Mouse (Mus musculus) forebrain, embryonic 11.5 days (tissue): ENCODE measurements at regions not wholly inside any gene's neighbourhood (a gene's known extent, or its start where the extent isn't known, plus 50 kb on each side); places are given as distances from the start of the nearest gene placed in this dataset.

Source experiments
- ATAC-seq: fragments of 200-750 bp; cut with Nextera tagmentation; replicated peaks from 2 replicates; pipeline ENCODE4 v1.8.0; 2017; ENCODE audit warnings: moderate TSS enrichment; ENCODE audit not compliant: low FRiP score
- DNase-seq: peaks from one replicate; pipeline ENCODE4 v3.0.0-alpha.2; 2017; ENCODE audit warnings: low spot score
- H3K27ac ChIP-seq: fragments of 300-500 bp; sonication (generic); 2 replicates; pipeline ENCODE4 v1.5.1; 2014; ENCODE audit warnings: low read depth, low read length
- H3K27me3 ChIP-seq: fragments of 300-500 bp; sonication (generic); 2 replicates; pipeline ENCODE4 v1.6.1; 2014; ENCODE audit warnings: mild to moderate bottlenecking, low read length, mixed read lengths; ENCODE audit not compliant: control insufficient read depth, insufficient read depth
- H3K36me3 ChIP-seq: fragments of 300-500 bp; sonication (generic); 2 replicates; pipeline ENCODE4 v1.6.1; 2014; ENCODE audit warnings: mild to moderate bottlenecking, low read length, moderate library complexity, mixed read lengths; ENCODE audit not compliant: control insufficient read depth, insufficient read depth
- H3K4me1 ChIP-seq: fragments of 300-500 bp; sonication (generic); replicated peaks from 2 replicates; pipeline ENCODE4 v1.6.1; 2014; ENCODE audit warnings: low read length, mixed read lengths; ENCODE audit not compliant: control insufficient read depth, insufficient read depth
- H3K4me2 ChIP-seq: fragments of 300-500 bp; sonication (generic); 2 replicates; pipeline ENCODE4 v1.6.1; 2014; ENCODE audit warnings: low read depth, mild to moderate bottlenecking, low read length, moderate library complexity, mixed read lengths; ENCODE audit not compliant: severe bottlenecking
- H3K4me3 ChIP-seq: fragments of 300-500 bp; sonication (generic); 2 replicates; pipeline ENCODE4 v1.5.1; 2014; ENCODE audit warnings: low read depth, low read length
- H3K9ac ChIP-seq: fragments of 300-500 bp; sonication (generic); 2 replicates; pipeline ENCODE4 v1.6.1; 2014; ENCODE audit warnings: low read length
- H3K9me3 ChIP-seq: fragments of 300-500 bp; sonication (generic); 2 replicates; pipeline ENCODE4 v1.6.1; 2016; ENCODE audit warnings: low read length, mixed read lengths; ENCODE audit not compliant: control insufficient read depth
- WGBS: fragments of 180-500 bp; shearing (Covaris S2); extraction: QIAGEN DNeasy Blood & Tissue Kit; methylation state at CpG from one replicate; pipeline ENCODE4 v1.1.7; 2014; 5-methylcytosine and 5-hydroxymethylcytosine counted together

GRCm38 (mm10) chr17:77096836-77097235, 1103.2 kb upstream of the Crim1 start:
- Histone ChIP-seq H3K4me2 (no peak overlapping the region), H3K4me3 (no peak overlapping the region), H3K9me3 (no peaks in the 10 kb centered on the region), H3K27ac (no peak overlapping the region), H3K36me3 (no peaks in the 10 kb centered on the region), H3K4me1 (no peaks in the 10 kb centered on the region), H3K9ac (no peak overlapping the region), H3K27me3 (no peaks in the 10 kb centered on the region)
- no peak for DNase-seq
- 66% methylated on average over 3 of the region's 3 CpGs for WGBS
- no peak for ATAC-seq

- H3K9me3 ChIP-seq: no peaks in the 10 kb centered on the region
- H3K27ac ChIP-seq: no peak overlapping the region
- no peaks in the 10 kb centered on the region for H3K36me3 ChIP-seq
- WGBS: 54% methylated on average over 3 of the region's 3 CpGs
- H3K4me1 ChIP-seq: no peaks in the 10 kb centered on the region
- no peak overlapping the region for H3K9ac ChIP-seq
- H3K4me3 ChIP-seq: no peak overlapping the region
- 0 out of 2 replicates have a peak, but pooled peaks have one; percentile 30 for ATAC-seq
- no peaks in the 10 kb centered on the region for H3K27me3 ChIP-seq
- H3K4me2 ChIP-seq: no peak overlapping the region
- no peak for DNase-seq
These were observed 1100.9 kb upstream of the Crim1 start for GRCm38 (mm10) chr17:77099040-77099589.

- Histone ChIP-seq H3K9me3 (no peaks in the 10 kb centered on the region), H3K4me3 (no peak overlapping the region), H3K27me3 (no peaks in the 10 kb centered on the region), H3K36me3 (no peaks in the 10 kb centered on the region), H3K4me1 (no peaks in the 10 kb centered on the region), H3K27ac (no peak overlapping the region), H3K4me2 (no peak overlapping the region), H3K9ac (no peak overlapping the region)
- DNase-seq (no peak), ATAC-seq (no peak)
- 53% methylated on average over 2 of the region's 2 CpGs for WGBS
These were observed 1084.1 kb upstream of the Crim1 start for GRCm38 (mm10) chr17:77115931-77116330.

- Histone ChIP-seq H3K27me3 (no peaks in the 10 kb centered on the region), H3K36me3 (no peaks in the 10 kb centered on the region), H3K9ac (no peak overlapping the region), H3K4me2 (no peak overlapping the region), H3K4me1 (no peaks in the 10 kb centered on the region), H3K9me3 (no peaks in the 10 kb centered on the region), H3K4me3 (no peak overlapping the region), H3K27ac (no peak overlapping the region)
- ATAC-seq (no peak), DNase-seq (no peak)
- WGBS: 86% methylated on average over 3 of the region's 3 CpGs
These were observed 1083.1 kb upstream of the Crim1 start for GRCm38 (mm10) chr17:77116972-77117371.

GRCm38 (mm10) chr17:77118481-77118880, 1081.6 kb upstream of the Crim1 start:
- no peak overlapping the region for H3K4me2 ChIP-seq
- H3K4me3 ChIP-seq: no peak overlapping the region
- H3K9ac ChIP-seq: no peak overlapping the region
- no peak overlapping the region for H3K27ac ChIP-seq
- H3K36me3 ChIP-seq: no peaks in the 10 kb centered on the region
- no peaks in the 10 kb centered on the region for H3K4me1 ChIP-seq
- no peaks in the 10 kb centered on the region for H3K9me3 ChIP-seq
- DNase-seq (no peak), ATAC-seq (no peak)
- WGBS: 88% methylated on average over 1 of the region's 1 CpGs
- no peaks in the 10 kb centered on the region for H3K27me3 ChIP-seq

GRCm38 (mm10) chr17:77127011-77127410, 1073.0 kb upstream of the Crim1 start:
- Histone ChIP-seq H3K27ac (no peak overlapping the region), H3K36me3 (no peaks in the 10 kb centered on the region), H3K4me3 (no peak overlapping the region), H3K27me3 (no peaks in the 10 kb centered on the region), H3K9me3 (no peaks in the 10 kb centered on the region), H3K4me1 (no peaks in the 10 kb centered on the region), H3K4me2 (no peak overlapping the region), H3K9ac (no peak overlapping the region)
- ATAC-seq: no peak
- DNase-seq: no peak
- 94% methylated on average over 1 of the region's 1 CpGs for WGBS
